Mouse (Mus musculus) ovary, postnatal 10 days (tissue): Measurements from ENCODE around the gene Pop5.

Source experiments
- DNase-seq: peaks from one replicate; pipeline ENCODE4 v3.0.0; 2022; ENCODE audit warnings: low spot score

Gene Pop5

DNA sequence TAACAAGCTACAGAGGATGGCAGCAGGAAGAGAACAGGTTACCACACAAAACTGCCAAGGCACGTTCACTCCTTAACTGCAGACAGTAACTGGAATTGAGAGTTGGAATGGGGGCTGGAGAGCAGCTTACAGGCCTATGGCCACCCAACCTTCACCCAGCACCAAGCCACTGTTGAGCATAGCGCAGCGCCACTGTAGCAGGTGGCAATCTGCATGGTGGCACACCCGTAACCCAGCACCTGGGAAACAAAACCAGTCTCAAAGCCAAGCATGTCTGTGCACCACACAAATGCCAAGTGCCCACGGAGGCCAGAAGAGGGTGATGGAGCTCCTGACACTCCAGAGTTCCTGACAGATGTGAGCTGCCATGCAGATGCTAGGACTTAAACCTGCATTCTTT is 30.7 kb downstream of the Pop5 start:
- no peak for DNase-seq

DNA sequence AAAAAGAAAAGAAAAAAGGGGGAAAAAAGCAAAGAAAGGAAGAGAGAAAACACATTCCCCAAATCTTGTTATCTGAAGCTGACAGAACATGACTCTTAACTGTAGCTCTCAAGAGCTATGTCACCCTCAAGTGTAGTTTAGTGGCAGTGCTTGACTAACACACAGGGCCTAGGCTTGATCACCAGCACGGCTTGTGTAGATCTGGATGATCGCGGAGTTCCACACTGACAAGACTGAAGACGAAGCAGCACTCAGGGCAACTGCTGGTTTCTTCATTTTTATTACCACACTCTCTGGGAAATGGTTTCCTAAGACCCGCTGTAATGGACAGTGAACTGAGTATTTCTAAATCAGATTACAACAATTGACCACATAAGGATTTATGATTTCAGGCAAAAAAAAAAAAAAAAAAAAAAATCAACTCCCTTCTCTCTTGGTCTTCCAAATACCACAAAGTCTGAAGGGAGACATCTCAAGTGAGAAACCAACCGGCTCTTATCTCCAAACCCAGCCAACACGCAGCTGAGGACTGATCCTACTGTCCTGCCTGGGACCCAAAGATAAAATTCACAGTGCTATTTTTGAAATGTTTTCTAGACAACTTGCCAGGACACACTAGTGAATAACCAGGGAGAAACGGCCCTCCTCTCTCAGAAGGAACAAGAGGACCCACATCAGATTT is 31.3 kb downstream of the Pop5 start:
- DNase-seq = no peak

DNA sequence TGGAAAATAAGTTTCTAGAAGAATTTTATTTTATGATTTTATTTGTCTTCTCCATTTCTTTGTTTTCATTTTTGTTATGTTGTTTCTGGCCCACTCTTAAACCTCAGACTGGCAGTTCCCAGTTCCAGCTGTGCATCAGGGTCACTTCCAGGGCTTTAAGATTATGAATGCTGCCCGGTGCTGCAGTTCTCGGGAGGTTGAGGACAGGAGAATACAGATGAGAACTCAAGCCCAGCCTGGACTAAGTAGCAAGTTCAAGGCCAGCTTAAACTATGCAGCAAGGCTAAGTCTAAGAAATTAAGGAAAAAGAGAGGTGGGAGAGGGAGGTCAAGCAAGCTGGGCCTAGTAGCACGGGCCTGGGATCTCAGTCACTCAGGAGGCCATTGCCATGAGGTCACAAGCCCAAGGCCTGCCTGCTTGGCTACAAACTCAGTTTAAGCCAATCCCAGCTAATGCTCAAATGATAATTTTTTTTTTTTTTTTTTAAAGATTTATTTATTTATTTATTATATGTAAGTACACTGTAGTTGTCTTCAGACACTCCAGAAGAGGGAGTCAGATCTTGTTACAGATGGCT is 31.9 kb downstream of the Pop5 start:
- no peak for DNase-seq

DNA sequence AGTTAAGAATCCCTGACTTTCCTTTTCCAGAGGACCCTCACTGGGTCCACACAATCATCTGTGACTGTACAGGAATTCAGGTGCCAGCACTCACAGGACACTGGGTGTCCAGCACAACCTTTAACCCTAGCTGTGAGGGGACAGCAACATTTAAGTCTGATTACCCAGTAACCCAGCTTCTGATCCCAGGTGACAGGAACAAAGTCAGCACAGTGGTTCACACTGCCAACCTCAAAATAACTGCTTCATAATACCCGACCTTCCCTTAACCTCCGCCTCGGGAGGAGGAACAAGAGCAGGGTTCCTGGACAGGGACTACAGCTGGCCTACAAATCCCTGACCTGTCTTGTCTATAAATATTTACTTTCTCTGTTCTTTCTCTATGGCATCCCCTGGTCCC is 32.6 kb downstream of the Pop5 start:
- DNase-seq = no peak

DNA sequence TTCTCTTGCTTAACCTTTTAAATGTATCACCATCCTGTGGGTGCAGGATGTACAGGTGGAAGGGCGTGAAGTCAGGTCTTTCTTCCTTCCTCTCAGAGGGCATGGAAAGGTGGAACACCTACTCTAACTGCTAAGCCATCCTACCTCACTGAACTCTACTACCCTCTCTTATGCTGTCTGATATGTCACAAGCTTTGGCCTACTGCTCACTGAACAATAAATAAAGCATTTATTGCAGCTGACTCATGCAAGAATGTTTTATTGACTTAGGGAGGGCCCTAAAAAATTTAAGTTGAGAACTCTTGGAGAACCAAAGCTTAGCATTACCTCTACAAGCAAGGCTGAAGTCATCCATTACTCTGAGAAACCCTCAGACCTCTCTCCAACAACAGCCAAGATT is 34.3 kb downstream of the Pop5 start:
- DNase-seq = no peak

DNA sequence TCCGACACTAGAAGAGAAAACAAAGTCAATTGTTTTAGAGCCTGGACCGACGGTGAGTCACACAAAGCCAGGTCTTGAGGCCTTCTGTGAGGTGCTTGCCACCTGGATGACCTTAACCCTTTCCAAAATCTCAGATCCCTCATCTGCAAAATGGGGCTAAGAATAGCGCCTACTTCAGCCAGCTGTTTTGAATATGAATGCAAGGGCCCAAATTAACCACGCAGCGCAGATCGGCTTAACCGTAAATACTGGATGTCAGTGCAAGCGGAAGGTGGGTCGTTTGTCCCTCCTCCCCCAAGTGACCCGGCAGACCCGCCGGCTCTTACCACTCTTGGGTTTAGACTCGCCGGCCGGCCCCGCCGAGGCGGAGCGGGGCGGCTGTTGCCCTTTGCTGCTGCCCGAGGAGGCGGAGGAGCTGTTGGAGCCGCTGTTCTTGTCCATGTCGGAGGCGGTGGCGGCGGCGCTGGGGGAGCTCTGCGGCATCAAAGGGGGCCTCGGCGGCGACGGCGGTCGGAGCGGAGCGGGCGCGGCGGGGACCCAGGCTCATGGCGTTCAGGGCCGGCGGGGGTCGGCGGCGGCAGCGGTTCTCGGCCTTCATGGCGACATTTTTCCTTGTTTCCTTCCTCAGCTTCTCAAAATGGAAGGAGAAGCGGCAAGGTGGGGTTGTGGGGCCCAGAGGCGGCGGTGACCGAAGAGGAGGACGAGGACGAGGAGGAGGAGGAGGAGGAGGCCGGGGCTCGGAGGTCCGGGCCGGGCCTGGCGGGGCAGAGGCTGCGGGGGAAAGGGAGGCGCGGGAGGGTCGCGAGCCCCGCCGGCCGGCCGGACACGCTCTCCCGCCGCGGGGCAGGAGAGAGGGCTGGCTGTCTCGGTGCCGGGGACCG is 36.5 kb downstream of the Pop5 start:
- DNase-seq = peak; percentile 24

DNA sequence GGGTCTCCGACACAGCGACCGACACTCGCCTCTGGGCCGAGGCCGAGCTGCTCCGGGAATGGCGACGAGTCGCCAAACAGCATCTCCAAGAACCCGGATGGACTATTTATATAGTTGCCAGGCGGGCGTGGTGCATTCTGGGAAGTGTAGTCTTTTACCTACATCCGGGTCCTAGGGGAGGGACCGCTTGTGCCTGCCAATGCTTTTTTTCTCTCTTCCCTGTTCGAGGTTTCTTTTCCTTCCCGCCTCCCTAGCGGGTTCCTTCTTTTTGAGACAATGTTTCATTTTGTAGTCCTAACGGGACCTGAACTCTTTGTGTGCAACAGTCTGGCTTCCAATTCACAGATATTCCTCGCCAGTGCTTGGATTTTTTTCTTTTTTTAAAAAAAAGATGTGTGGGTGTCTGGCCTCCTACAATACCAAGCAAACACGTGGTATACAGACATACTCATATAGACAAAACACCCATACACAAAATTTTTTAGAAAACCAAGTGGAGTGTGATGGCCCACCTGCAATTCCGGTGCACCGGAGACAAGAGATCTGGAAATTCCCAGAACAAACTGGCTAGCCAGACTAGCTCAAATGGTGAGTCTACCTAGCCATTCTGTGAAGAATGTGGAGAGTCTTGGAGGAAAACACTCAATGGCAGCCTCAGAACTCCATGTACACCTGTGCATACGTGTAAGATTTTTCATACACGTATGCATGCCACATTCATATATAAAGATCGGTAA is 37.3 kb downstream of the Pop5 start, which contains the start of gene Rnf10:
TSS of gene Rnf10 (minus strand) at position 87 of the 737 bp plus-strand sequence.
- DNase-seq = peak; percentile 98

DNA sequence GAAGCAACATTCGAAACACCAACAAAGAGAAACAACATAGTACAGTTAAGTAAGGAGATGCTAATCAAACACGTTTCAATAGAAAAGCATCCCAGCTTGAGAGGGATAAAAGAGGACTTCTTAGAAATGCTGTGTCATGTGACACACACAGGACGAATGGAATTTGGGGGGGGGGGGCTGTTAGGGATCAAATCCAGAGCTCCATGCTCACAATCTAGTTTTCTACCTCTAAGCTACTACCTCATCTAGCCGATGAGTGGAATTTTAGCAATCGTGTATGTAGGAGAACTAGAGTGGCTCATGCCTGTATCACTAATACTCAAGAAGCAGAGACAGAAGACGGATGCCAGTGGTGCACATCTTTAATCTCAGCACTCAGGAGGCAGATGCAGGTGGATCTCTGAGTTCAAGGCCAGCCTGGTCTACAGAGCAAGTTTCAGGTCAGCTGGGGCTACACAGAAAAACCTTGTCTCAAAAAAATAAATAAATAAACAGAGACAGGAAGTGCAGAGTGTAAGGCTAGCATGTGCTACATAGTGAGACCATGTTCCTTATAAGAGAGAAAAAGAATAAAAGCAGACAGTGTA is 38.0 kb downstream of the Pop5 start:
- no peak for DNase-seq

DNA sequence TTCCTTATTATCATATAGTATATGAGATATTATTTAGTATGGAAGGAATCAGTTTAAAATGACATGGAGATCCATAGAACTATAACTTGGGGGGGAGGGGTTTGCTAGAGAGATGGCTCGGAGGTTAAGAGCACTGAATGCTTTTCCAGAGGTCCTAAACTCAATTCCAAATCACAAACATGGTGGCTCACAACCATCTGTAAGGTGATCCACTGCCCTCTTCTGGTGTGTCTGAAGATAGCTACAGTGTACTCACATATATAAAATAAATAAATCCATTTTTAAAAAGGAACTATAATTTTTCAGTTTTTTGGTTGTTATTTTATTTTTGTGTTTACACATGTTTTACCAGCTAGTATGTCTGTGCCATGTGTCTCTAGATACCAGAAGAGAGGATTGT is 38.7 kb downstream of the Pop5 start:
- no peak for DNase-seq

DNA sequence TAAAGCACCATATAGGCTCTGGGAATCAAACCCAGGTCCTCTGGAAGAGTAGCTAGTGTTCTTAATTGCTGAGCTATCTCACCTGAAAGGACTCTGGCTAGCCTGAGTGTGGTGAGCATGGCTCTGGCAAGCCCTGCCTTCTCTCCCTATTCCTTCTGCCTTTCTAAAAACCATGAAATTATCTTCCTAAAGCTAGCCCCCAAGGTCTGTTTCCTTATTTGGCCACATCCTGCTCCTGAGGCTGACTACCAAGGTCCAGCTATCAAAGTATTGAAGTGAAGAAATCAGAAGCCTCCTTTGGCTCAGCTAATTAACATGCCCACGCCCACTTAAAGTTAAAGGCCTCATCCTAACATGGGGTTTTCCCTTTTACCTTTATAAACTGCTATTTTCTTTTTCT is 39.1 kb downstream of the Pop5 start:
- no peak for DNase-seq

DNA sequence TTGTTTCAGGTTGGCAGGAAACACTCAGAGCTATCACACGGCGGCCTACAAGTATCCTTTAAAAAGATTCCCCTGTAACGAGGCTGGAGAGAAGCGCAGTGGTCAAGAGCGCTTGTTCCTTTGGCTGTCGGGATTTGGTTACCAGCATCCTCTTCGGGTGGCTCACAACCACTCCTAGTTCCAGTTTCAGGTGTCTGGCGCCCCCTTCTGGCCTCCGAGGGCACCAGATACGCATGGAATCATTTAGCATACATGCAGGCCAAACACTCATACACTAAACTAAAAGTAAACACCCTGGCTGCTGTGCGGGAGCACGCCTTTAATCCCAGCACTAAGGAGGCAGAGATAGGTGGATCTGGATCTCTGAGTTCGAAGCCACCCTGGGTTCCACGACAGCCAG is 40.4 kb downstream of the Pop5 start:
- DNase-seq = no peak

DNA sequence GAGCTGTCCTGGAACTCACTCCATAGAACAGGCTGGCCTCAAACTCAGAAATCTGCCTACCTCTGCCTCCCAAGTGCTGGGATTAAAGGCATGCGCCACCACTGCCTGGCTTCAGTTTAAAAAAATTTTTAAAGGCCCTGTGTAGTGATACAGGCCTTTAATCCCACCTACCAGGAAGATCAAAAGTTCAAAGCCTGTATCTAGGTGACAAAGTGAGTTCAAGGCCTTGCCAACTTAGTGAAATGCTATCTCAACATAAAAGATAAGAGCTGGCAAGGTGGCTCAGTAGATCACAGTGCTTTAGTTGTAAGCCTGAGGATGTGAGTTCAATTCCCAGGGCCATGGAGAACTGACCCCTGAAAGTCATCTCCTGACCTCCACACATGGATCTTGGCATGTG is 42.4 kb downstream of the Pop5 start:
- DNase-seq = no peak

DNA sequence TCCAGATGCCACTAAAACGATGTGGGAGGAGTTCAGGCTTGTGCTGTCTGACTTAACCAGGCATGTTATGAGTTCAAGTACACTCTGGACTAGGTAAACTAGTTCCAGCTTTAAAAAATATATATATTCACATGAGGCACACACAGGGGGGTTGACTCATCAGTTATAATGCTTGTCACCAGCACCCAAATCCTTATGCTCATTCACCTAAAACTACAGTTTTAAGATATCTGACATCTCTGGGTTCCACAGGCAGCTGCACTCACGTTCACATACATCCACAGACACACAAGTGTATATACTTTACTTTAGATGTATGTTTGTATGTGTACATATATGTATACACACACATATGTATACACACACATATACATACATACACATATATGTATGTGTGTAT is 43.1 kb downstream of the Pop5 start:
- DNase-seq = no peak

DNA sequence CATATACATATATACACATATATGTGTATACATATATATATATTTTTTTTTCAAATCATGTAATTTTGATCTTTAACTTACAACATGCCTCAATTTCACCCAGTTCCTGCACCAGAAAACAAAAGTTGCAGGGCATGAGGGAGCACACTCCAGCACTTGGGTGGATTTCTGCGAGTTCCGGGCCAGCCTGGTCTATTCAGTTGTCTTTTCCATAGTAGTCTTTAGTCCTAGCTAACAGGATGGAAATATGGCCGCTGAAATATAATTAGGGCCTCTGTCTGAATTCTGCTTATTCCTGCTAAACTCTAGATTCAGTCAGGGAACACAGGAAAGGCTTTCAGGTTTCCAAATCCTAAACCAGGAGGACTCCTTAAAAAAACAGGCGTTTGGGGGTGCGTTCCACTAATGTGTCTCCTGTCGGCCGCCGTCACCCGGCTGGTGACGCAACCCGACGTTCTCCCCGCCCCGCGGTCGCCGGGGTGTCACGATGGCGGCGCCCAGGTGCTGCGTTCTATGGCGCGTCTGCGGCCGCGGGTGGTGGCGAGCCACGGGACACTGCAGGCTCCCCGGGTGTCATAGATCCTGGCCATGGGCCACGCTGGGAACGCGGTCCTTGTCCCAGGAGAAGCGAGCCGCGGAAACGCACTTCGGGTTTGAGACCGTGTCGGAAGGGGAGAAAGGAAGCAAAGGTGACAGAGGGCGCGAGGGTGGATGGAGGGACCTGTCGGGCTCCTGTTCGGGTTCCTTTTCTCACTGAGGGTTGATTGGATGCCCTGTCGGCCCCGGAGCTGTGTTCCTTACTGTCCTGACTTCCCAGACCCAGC is 43.8 kb downstream of the Pop5 start, which contains the start of gene Coq5:
TSS of gene Coq5 (plus strand) at position 441 of the 824 bp plus-strand sequence.
- DNase-seq = peak; percentile 73

DNA sequence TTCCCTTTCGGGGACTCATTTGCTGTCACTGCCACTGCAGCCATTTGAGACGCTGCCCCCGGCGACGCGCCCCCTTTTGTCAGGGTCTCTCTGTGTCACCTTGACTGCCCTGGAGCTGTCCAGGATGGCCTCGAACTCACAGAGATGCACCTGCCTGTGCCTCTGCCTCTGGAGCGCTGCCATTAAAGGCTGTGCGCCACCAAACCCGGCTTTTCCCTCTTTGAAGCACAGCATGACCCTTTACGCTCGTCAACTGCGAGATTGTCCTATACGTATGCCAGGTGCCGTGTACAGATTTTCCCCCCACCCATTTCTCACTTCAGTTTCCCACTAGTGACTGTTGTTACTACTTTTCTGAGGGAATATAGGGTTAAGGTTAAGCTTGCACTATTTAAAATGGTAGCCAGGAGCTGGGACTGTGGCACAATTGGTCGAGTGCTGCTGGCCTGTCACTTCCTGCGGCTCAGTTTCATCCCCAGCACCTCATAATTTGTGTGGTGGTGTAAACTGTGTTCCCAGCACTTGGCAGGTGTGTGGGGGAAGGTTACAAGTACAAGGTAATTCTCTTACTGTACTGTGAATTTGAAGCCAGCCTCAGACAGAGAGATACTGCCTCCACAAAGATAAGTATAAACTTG is 44.5 kb downstream of the Pop5 start:
- no peak for DNase-seq

DNA sequence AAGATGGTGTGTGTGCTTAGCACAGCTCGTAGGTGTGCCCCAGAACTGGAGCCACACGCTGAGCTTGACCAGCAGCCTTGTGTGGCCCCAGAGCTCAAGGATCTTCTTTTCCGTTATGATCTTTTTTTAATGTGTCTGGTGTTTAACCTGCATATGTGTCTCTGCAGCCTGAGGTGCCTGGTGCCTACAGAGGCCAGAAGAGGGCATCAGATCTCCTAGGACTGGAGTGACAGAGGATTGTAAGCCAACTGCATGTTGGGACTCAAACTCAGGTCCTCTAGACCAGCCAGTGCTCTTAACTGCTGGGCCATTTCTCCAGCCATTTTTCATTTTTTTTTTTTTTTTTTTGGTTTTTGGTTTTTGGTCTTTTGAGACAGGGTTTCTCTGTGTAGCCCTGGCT is 49.1 kb downstream of the Pop5 start:
- no peak for DNase-seq

DNA sequence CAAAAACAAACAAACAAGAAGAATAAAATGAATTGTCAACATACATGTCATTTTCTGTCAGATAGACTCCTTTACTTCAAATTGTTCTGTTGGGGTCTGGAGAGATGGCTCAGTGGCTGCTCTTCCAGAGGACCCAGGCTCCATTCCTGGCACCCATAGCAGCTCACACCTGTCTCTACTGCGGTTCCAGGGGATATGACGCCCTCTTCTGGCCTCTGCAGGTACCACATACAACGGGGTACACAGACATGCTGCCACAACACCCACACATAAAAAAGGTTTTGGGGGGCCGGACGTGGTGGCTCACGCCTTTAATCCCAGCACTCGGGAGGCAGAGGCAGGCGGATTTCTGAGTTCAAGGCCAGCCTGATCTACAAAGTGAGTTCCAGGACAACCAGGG is 58.5 kb downstream of the Pop5 start:
- DNase-seq = no peak
